Mouse (Mus musculus): ENCODE measurements around the gene Atg10. TPM values are rescaled to one million over a fixed set of nuclear protein-coding genes. Genes with fewer than 3 reads are reported as not detected.

The Atg10 gene
- polyA plus RNA-seq, 1 experiment from 2014 or later = 19.9 TPM

DNA sequence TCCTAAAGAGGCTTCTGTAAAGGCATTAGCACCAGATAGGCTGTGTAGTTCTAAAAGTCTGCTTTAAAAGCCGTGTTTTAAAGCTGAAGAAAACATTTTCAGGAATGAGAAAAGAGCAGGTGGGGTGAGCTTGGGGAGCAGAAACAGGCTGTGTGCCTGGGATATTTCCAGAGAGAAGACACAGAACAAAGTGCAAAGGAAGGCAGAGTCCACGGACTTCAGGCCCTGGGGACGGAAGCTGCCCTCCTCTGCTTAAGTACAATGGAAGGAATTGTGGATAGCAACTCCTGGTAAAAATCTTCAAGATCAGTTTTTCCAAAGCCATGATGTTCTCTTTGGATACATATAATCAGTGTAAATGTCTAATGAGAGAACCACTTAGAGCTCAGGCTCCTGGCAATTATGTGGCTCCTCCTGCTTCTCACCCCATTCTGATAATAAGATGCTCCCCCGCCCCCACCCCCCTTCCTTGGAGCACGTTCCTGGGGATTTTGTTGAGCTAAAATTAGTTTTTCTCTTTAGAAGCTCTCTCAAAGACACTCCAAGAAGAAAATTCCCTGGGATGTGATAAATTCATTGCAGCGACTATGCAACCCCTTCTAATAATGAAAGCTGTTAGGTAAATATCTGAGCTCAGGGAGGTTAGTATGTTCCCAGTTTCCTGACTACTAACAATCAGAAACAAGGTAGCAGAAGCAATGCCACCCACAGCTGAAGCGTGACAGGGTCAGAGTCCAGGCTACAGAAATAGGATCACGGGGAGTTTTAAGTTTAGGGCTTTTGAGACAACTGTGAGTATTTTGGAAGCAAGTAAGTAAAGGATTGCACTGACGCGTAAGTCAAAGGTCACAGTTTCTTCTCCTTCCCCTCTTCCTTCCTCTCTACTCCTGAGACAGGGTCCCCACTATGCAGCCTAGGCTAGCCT, 260.7 kb downstream of the Atg10 start:
- Histone ChIP-seq H3K9ac (ENCODE audit: low read depth, low read length) (no peak overlapping the region), H3K4me3 (replicated peaks; ENCODE audit: low read depth, low read length) (no peak overlapping the region), H3K4me2 (ENCODE audit: low read length) (no peak overlapping the region), H3K27me3 (ENCODE audit: insufficient read depth, low read length) (no peaks in the 10 kb centered on the region), H3K9me3 (replicated peaks; ENCODE audit: low read length) (no peaks in the 10 kb centered on the region), H3K36me3 (ENCODE audit: insufficient read depth, low read length) (no peaks in the 10 kb centered on the region), H3K4me1 (replicated peaks; ENCODE audit: insufficient read depth, low read length) (no peaks in the 10 kb centered on the region), H3K27ac (no peak overlapping the region)
- no peak for ATAC-seq (replicated peaks; ENCODE audit: low FRiP score, low read depth)
- peak; percentile 17 for DNase-seq (ENCODE audit: low spot score)
- 62% methylated on average over 10 of the region's 10 CpGs for WGBS
- no peak for TF ChIP-seq CTCF (IDR thresholded peaks at IDR 0.05; ENCODE audit: low read depth)

DNA sequence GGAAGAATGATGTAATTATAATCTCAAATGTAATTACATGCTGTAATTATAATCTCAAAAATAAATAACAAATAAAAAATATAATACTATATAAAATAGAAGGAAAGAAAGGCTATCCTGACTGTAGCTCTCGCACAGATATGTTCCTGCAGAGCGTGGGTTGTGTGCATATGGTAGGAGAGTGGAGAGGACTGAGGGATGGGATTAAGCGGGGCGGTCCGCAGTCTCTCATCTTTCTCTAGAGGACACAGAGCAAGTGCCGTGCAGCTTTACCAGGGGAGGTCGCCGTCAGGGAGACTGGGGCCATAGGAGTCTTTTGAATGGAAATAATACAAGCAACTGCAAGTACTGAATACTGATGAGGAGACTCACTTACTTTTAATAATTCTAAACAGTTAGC, 263.2 kb downstream of the Atg10 start:
- WGBS = 93% methylated on average over 8 of the region's 8 CpGs
- Histone ChIP-seq H3K4me1 (replicated peaks; ENCODE audit: insufficient read depth, low read length) (no peaks in the 10 kb centered on the region), H3K27ac (no peak overlapping the region), H3K9ac (ENCODE audit: low read depth, low read length) (no peak overlapping the region), H3K4me3 (replicated peaks; ENCODE audit: low read depth, low read length) (no peak overlapping the region), H3K9me3 (replicated peaks; ENCODE audit: low read length) (no peaks in the 10 kb centered on the region), H3K27me3 (ENCODE audit: insufficient read depth, low read length) (no peaks in the 10 kb centered on the region), H3K36me3 (ENCODE audit: insufficient read depth, low read length) (no peaks in the 10 kb centered on the region), H3K4me2 (ENCODE audit: low read length) (no peak overlapping the region)
- no peak for TF ChIP-seq CTCF (IDR thresholded peaks at IDR 0.05; ENCODE audit: low read depth)
- no peak for DNase-seq (ENCODE audit: low spot score)
- no peak for ATAC-seq (replicated peaks; ENCODE audit: low FRiP score, low read depth)

DNA sequence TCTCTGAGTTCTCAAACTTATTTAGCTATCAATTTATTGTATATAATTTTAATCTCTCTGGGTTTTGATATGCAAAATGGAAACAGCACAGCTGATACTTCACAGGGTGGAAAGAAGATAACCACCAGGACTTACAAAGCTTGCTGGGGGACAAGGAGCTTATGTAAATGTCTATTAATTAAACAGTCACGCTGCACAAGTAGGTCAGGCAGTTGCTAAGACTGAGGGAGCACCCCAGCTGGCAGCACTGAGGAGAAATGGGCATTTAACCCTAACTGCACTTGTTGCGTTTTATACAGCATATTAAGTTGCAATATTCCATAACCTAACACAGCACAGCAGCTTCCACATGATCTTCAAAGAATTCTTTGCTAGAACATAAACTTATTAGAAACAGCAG, 264.9 kb downstream of the Atg10 start:
- WGBS = 52% methylated on average over 2 of the region's 2 CpGs
- Histone ChIP-seq H3K27me3 (ENCODE audit: insufficient read depth, low read length) (no peaks in the 10 kb centered on the region), H3K27ac (no peak overlapping the region), H3K4me1 (replicated peaks; ENCODE audit: insufficient read depth, low read length) (no peaks in the 10 kb centered on the region), H3K9ac (ENCODE audit: low read depth, low read length) (no peak overlapping the region), H3K4me2 (ENCODE audit: low read length) (no peak overlapping the region), H3K4me3 (replicated peaks; ENCODE audit: low read depth, low read length) (no peak overlapping the region), H3K36me3 (ENCODE audit: insufficient read depth, low read length) (no peaks in the 10 kb centered on the region), H3K9me3 (replicated peaks; ENCODE audit: low read length) (no peaks in the 10 kb centered on the region)
- DNase-seq (ENCODE audit: low spot score) = no peak
- TF ChIP-seq CTCF (IDR thresholded peaks at IDR 0.05; ENCODE audit: low read depth) = no peak
- no peak for ATAC-seq (replicated peaks; ENCODE audit: low FRiP score, low read depth)

DNA sequence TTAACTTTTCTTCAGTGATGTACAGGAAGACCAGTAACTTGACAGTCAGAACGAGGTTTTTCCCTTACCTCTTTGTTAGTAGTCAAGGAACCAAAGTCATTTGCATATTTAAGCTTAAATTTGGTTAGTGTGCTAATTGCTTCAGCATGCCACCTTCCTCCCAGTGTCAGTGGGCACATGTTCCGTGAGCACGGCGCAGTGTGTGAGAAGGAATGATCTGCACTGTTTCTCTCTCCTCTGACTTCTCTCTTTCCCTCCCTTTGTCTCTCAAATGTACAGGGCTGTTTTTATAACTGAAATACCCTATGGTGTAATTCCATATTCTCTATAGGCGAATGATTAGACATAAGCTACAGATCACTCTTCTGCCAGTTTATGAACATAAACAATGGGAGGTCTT, 284.2 kb downstream of the Atg10 start:
- H3K4me3 ChIP-seq (replicated peaks; ENCODE audit: low read depth, low read length) = no peak overlapping the region
- DNase-seq (ENCODE audit: low spot score) (no peak), ATAC-seq (replicated peaks; ENCODE audit: low FRiP score, low read depth) (no peak)
- TF ChIP-seq CTCF (IDR thresholded peaks at IDR 0.05; ENCODE audit: low read depth) = no peak
- no peaks in the 10 kb centered on the region for H3K9me3 ChIP-seq (replicated peaks; ENCODE audit: low read length)
- H3K36me3 ChIP-seq (ENCODE audit: insufficient read depth, low read length) = no peaks in the 10 kb centered on the region
- H3K9ac ChIP-seq (ENCODE audit: low read depth, low read length) = no peak overlapping the region
- no peak overlapping the region for H3K27ac ChIP-seq
- no peaks in the 10 kb centered on the region for H3K27me3 ChIP-seq (ENCODE audit: insufficient read depth, low read length)
- no peaks in the 10 kb centered on the region for H3K4me1 ChIP-seq (replicated peaks; ENCODE audit: insufficient read depth, low read length)
- WGBS = 83% methylated on average over 5 of the region's 5 CpGs
- no peak overlapping the region for H3K4me2 ChIP-seq (ENCODE audit: low read length)

DNA sequence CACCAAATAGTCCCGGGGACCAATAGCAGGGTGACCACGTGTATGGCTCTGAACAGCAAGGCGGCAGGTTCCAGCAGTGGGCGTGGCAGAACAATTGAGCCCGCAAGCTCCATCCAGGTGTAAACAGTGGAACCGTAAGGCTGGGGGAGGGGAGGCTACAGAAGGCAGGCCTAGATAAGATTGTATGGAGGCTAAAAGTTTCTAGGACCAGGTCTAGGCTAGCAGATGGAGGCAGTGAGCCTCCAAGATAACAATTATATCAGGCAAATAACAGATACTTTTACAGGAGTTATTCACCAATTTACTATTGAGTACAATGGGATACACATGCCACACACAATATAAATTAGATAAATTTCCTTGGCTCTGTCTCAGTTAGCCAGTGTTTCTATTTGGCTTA, 284.6 kb downstream of the Atg10 start:
- no peak for TF ChIP-seq CTCF (IDR thresholded peaks at IDR 0.05; ENCODE audit: low read depth)
- H3K27me3 ChIP-seq (ENCODE audit: insufficient read depth, low read length) = no peaks in the 10 kb centered on the region
- no peak overlapping the region for H3K27ac ChIP-seq
- H3K4me3 ChIP-seq (replicated peaks; ENCODE audit: low read depth, low read length) = no peak overlapping the region
- H3K4me1 ChIP-seq (replicated peaks; ENCODE audit: insufficient read depth, low read length) = no peaks in the 10 kb centered on the region
- no peaks in the 10 kb centered on the region for H3K36me3 ChIP-seq (ENCODE audit: insufficient read depth, low read length)
- WGBS = 60% methylated on average over 6 of the region's 6 CpGs
- no peak overlapping the region for H3K4me2 ChIP-seq (ENCODE audit: low read length)
- H3K9me3 ChIP-seq (replicated peaks; ENCODE audit: low read length) = no peaks in the 10 kb centered on the region
- no peak overlapping the region for H3K9ac ChIP-seq (ENCODE audit: low read depth, low read length)
- DNase-seq (ENCODE audit: low spot score) (no peak), ATAC-seq (replicated peaks; ENCODE audit: low FRiP score, low read depth) (no peak)

DNA sequence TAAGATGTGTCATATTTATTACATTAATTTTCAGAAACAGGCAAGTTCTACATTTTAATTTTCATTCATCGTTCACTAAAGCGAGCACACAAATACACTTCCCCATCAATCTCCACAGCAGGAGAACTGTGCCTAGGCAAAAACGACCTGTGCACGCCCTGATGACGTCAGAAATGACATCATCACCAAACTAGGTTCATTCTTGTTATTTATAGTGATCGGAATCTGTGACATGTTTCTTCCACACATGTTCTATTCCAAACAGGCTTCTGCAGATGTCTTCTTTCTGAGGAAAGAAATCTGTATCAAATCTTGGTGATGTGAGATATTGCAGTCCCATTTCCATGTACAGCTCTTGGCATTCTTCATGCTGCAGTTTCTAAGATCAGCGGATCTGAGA, 287.9 kb downstream of the Atg10 start:
- TF ChIP-seq CTCF (IDR thresholded peaks at IDR 0.05; ENCODE audit: low read depth) = no peak
- Histone ChIP-seq H3K4me2 (ENCODE audit: low read length) (no peak overlapping the region), H3K9me3 (replicated peaks; ENCODE audit: low read length) (no peaks in the 10 kb centered on the region), H3K27me3 (ENCODE audit: insufficient read depth, low read length) (no peaks in the 10 kb centered on the region), H3K27ac (no peak overlapping the region), H3K4me1 (replicated peaks; ENCODE audit: insufficient read depth, low read length) (no peaks in the 10 kb centered on the region), H3K4me3 (replicated peaks; ENCODE audit: low read depth, low read length) (no peak overlapping the region), H3K36me3 (ENCODE audit: insufficient read depth, low read length) (no peaks in the 10 kb centered on the region), H3K9ac (ENCODE audit: low read depth, low read length) (no peak overlapping the region)
- WGBS = 84% methylated on average over 7 of the region's 7 CpGs
- DNase-seq (ENCODE audit: low spot score) = no peak
- ATAC-seq (replicated peaks; ENCODE audit: low FRiP score, low read depth) = no peak
